Comparison of ENCODE assay signal across 16 mouse cellular contexts in genomic region chr19:25036784-25037183, GRCm38 (mm10). TPM values are rescaled to one million over a fixed set of nuclear protein-coding genes. Genes with fewer than 3 reads are reported as not detected.
DNase-seq lines count a peak whose midpoint lies in the region; ATAC-seq lines count a peak whose summit lies in the region.
"Had no signal": no experiment of that assay in that cellular context is flagged by ENCODE, and none has a peak within 500 bp of the region (broad histone marks: within the 10 kb centered on the region; RNA-seq: fewer than 3 reads in every experiment).

No protein-coding gene starts in this region.

- peak; percentile 46 for DNase-seq in ovary, adult 18-20 months (ENCODE audit: low spot score)
- no peak for DNase-seq in ovary, postnatal 14 days (ENCODE audit: low spot score)
- DNase-seq in heart, postnatal 36 days, result no peak
- DNase-seq: gastrocnemius, adult 2 months; heart, adult 2 months; layer of hippocampus, postnatal 36 days; right cerebral cortex, postnatal 4 days had no signal

- no peaks in the 10 kb centered on the region for H3K9me3 ChIP-seq in kidney, embryonic 14.5 days (ENCODE audit: control insufficient read depth, low read length)
- no peaks in the 10 kb centered on the region for H3K9me3 ChIP-seq in lung, embryonic 16.5 days (ENCODE audit: control insufficient read depth, low read length)
- no peaks in the 10 kb centered on the region for H3K9me3 ChIP-seq in stomach, embryonic 16.5 days (replicated peaks; ENCODE audit: control insufficient read depth, low read length)
- no peaks in the 10 kb centered on the region for H3K9me3 ChIP-seq in hindbrain, embryonic 16.5 days (ENCODE audit: control insufficient read depth, low read length)
- H3K9me3 ChIP-seq: limb, embryonic 10.5 days; neural tube, embryonic 15.5 days had no signal

- H3K36me3 ChIP-seq in kidney, embryonic 14.5 days (ENCODE audit: control insufficient read depth, insufficient read depth, low read length), result no peaks in the 10 kb centered on the region
- no peaks in the 10 kb centered on the region for H3K36me3 ChIP-seq in lung, embryonic 16.5 days (ENCODE audit: control insufficient read depth, insufficient read depth, low read length)
- H3K36me3 ChIP-seq in stomach, embryonic 16.5 days (ENCODE audit: control insufficient read depth, insufficient read depth, low read length), result no peaks in the 10 kb centered on the region
- no peaks in the 10 kb centered on the region for H3K36me3 ChIP-seq in hindbrain, embryonic 16.5 days (ENCODE audit: control insufficient read depth, insufficient read depth, low read length)
- H3K36me3 ChIP-seq: limb, embryonic 10.5 days; neural tube, embryonic 15.5 days had no signal

- 75% methylated on average over 5 of the region's 5 CpGs for WGBS in kidney, embryonic 14.5 days
- WGBS in lung, embryonic 16.5 days, result 63% methylated on average over 5 of the region's 5 CpGs
- WGBS in stomach, embryonic 16.5 days, result 63% methylated on average over 5 of the region's 5 CpGs
- 92% methylated on average over 5 of the region's 5 CpGs for WGBS in hindbrain, embryonic 16.5 days

- ATAC-seq in kidney, embryonic 14.5 days (ENCODE audit: low FRiP score, low TSS enrichment), result 0 out of 2 replicates have a peak, but pooled peaks have one; percentile 28
- peak; percentile 39; the same call in 1 of the 2 replicates for ATAC-seq in lung, embryonic 16.5 days (ENCODE audit: low read depth)
- ATAC-seq in stomach, embryonic 16.5 days (ENCODE audit: insufficient read depth, low FRiP score), result 0 out of 2 replicates have a peak, but pooled peaks have one; percentile 35
- ATAC-seq in hindbrain, embryonic 16.5 days, result no peak
- ATAC-seq: CD4-positive, CD25-positive, alpha-beta regulatory T cell, adult 4 months; forebrain, embryonic 16.5 days; hindbrain, postnatal 0 days had no signal

- peak overlapping the region; percentile 77 for H3K27ac ChIP-seq in kidney, embryonic 14.5 days (ENCODE audit: low read depth, low read length)
- peak overlapping the region; percentile 68 for H3K27ac ChIP-seq in lung, embryonic 16.5 days (ENCODE audit: low read length)
- peak overlapping the region; percentile 86 for H3K27ac ChIP-seq in stomach, embryonic 16.5 days (ENCODE audit: low read length)
- no peak overlapping the region for H3K27ac ChIP-seq in hindbrain, embryonic 16.5 days (ENCODE audit: low read depth, low read length)
- H3K27ac ChIP-seq: gastrocnemius, adult 2 months; heart, adult 2 months; hindbrain, postnatal 0 days; limb, embryonic 10.5 days; neural tube, embryonic 15.5 days had no signal

- H3K27me3 ChIP-seq in kidney, embryonic 14.5 days (ENCODE audit: control insufficient read depth, insufficient read depth, low read length), result no peaks in the 10 kb centered on the region
- no peaks in the 10 kb centered on the region for H3K27me3 ChIP-seq in lung, embryonic 16.5 days (ENCODE audit: control insufficient read depth, insufficient read depth, low read depth, low read length)
- no peaks in the 10 kb centered on the region for H3K27me3 ChIP-seq in stomach, embryonic 16.5 days (ENCODE audit: control insufficient read depth, insufficient read depth, low read length)
- H3K27me3 ChIP-seq in hindbrain, embryonic 16.5 days (replicated peaks; ENCODE audit: control insufficient read depth, insufficient read depth, low read length), result no peaks in the 10 kb centered on the region
- H3K27me3 ChIP-seq: neural tube, embryonic 15.5 days had no signal

- H3K4me2 ChIP-seq in kidney, embryonic 14.5 days (replicated peaks; ENCODE audit: low read depth, low read length), result no peak overlapping the region
- no peak overlapping the region for H3K4me2 ChIP-seq in lung, embryonic 16.5 days (ENCODE audit: low read depth, low read length)
- no peak overlapping the region for H3K4me2 ChIP-seq in stomach, embryonic 16.5 days (ENCODE audit: low read depth, low read length)
- H3K4me2 ChIP-seq in hindbrain, embryonic 16.5 days (ENCODE audit: low read length), result no peak overlapping the region
- H3K4me2 ChIP-seq: neural tube, embryonic 15.5 days had no signal

- H3K9ac ChIP-seq in kidney, embryonic 14.5 days (ENCODE audit: low read depth, low read length), result no peak overlapping the region
- no peak overlapping the region for H3K9ac ChIP-seq in lung, embryonic 16.5 days (ENCODE audit: low read length)
- no peak overlapping the region for H3K9ac ChIP-seq in stomach, embryonic 16.5 days (ENCODE audit: low read length)
- no peak overlapping the region for H3K9ac ChIP-seq in hindbrain, embryonic 16.5 days (ENCODE audit: low read depth, low read length)
- H3K9ac ChIP-seq: neural tube, embryonic 15.5 days had no signal

- intact Hi-C loops in heart, postnatal 36 days (cut with DNase I), result no loop called here

- H3K4me1 ChIP-seq in kidney, embryonic 14.5 days (ENCODE audit: control insufficient read depth, insufficient read depth, low read length), result 0 out of 2 replicates have a peak, but pooled peaks cover 9% of the 10 kb centered on the region
- peaks cover 16% of the 10 kb centered on the region for H3K4me1 ChIP-seq in lung, embryonic 16.5 days (replicated peaks; ENCODE audit: control insufficient read depth, insufficient read depth, low read length)
- H3K4me1 ChIP-seq in stomach, embryonic 16.5 days (ENCODE audit: control insufficient read depth, insufficient read depth, low read length), result peaks cover 5% of the 10 kb centered on the region; the same call in 1 of the 2 replicates
- no peaks in the 10 kb centered on the region for H3K4me1 ChIP-seq in hindbrain, embryonic 16.5 days (ENCODE audit: control insufficient read depth, insufficient read depth, low read depth, low read length)
- H3K4me1 ChIP-seq: neural tube, embryonic 15.5 days had no signal

- no peak overlapping the region for H3K4me3 ChIP-seq in kidney, embryonic 14.5 days (ENCODE audit: low read length)
- H3K4me3 ChIP-seq in lung, embryonic 16.5 days (ENCODE audit: low read length), result no peak overlapping the region
- H3K4me3 ChIP-seq in stomach, embryonic 16.5 days (replicated peaks; ENCODE audit: low read length), result no peak overlapping the region
- no peak overlapping the region for H3K4me3 ChIP-seq in hindbrain, embryonic 16.5 days (ENCODE audit: low read length)
- H3K4me3 ChIP-seq: gastrocnemius, adult 2 months; heart, adult 2 months; limb, embryonic 10.5 days; neural tube, embryonic 15.5 days had no signal

RNA-seq across cellular contexts. Expression of gene Dock8, which starts 37.5 kb away (rescaled TPM):
- polyA plus RNA-seq in kidney, embryonic 14.5 days (2014; fragmentation: Nextera tagmentation; extraction: Ambion mirVana), result 4.4 and 4.9 TPM in 2 replicates
- 3.9 and 5.0 TPM in 2 replicates for polyA plus RNA-seq in lung, embryonic 16.5 days (2015; fragmentation: Nextera tagmentation; extraction: Ambion mirVana)
- 6.7 and 9.0 TPM in 2 replicates for polyA plus RNA-seq in stomach, embryonic 16.5 days (2015; fragmentation: Nextera tagmentation; extraction: Ambion mirVana)
- 0.84 and 1.5 TPM in 2 replicates for polyA plus RNA-seq in hindbrain, embryonic 16.5 days (2015; fragmentation: Nextera tagmentation; extraction: Ambion mirVana)
- 10 to 100 TPM; 17.5 to 27.3 TPM for total RNA-seq in heart, postnatal 36 days (2021)
